In the genomic region with DNA sequence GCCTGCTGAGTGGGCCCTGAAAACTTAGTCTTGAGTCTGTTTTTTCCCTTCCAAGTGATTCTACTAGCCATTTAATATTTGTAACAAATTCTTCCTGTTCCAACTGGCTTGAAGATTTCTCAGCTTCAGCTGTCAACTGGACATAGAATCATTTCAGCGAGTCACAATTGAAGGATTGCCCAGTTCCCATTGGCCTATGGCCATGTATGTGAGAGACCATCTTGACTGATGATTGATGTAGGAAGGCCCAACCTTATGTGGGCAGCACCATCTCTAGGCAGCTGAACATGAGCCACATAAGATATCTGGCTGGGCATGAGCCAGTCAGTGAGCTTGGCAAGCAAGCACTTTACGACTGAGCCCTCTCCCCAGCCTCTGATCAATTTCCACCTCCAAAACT, we compare ENCODE assay signal across 19 mouse cellular contexts. TPM values are rescaled to one million over a fixed set of nuclear protein-coding genes. Genes with fewer than 3 reads are reported as not detected.
A peak's percentile ranks its signal among the peaks of the same experiment; 100 is the strongest.
DNase-seq lines count a peak whose midpoint lies in the region; ATAC-seq and TF ChIP-seq lines count a peak whose summit lies in the region.
"Had no signal": no experiment of that assay in that cellular context is flagged by ENCODE, and none has a peak within 500 bp of the region (broad histone marks: within the 10 kb centered on the region; RNA-seq: fewer than 3 reads in every experiment).

No protein-coding gene starts in this region.

- H3K9ac ChIP-seq in forebrain, postnatal 0 days: no peak overlapping the region
- no peak overlapping the region for H3K9ac ChIP-seq in forebrain, embryonic 13.5 days
- no peak overlapping the region for H3K9ac ChIP-seq in lung, postnatal 0 days (replicated peaks; ENCODE audit: low read depth)
- H3K9ac ChIP-seq: forebrain, embryonic 12.5 days; lung, embryonic 14.5 days had no signal

- no peak for TF ChIP-seq EP300 in lung, postnatal 0 days (IDR thresholded peaks at IDR 0.05)

- no peak overlapping the region for H3K4me2 ChIP-seq in forebrain, postnatal 0 days (ENCODE audit: low read depth)
- no peak overlapping the region for H3K4me2 ChIP-seq in forebrain, embryonic 13.5 days
- no peak overlapping the region for H3K4me2 ChIP-seq in lung, postnatal 0 days (replicated peaks; ENCODE audit: low read depth, low read length)
- H3K4me2 ChIP-seq: forebrain, embryonic 12.5 days; lung, embryonic 14.5 days had no signal

- no peaks in the 10 kb centered on the region for H3K27me3 ChIP-seq in forebrain, postnatal 0 days (ENCODE audit: insufficient read depth, low read length)
- H3K27me3 ChIP-seq in forebrain, embryonic 13.5 days: no peaks in the 10 kb centered on the region
- no peaks in the 10 kb centered on the region for H3K27me3 ChIP-seq in lung, postnatal 0 days (replicated peaks; ENCODE audit: insufficient read depth, low read length)
- H3K27me3 ChIP-seq: forebrain, embryonic 12.5 days had no signal

- intact Hi-C loops in heart, postnatal 36 days (cut with DNase I): no loop called here

- DNase-seq in forebrain, postnatal 0 days: peak; percentile 29
- DNase-seq in lung, postnatal 25 days (ENCODE audit: low spot score): peak; percentile 1
- DNase-seq in lung, postnatal 0 days (ENCODE audit: low spot score): no peak
- peak; percentile 8 for DNase-seq in brain, embryonic 14.5 days (ENCODE audit: low read depth)
- peak; percentile 24 to 33 for DNase-seq in heart, postnatal 36 days
- DNase-seq in layer of hippocampus, postnatal 25 days (ENCODE audit: extremely low spot score in 1 of 2, low spot score in 1 of 2): no peak
- no peak for DNase-seq in urinary bladder, postnatal 14 days (ENCODE audit: low spot score)
- DNase-seq: adrenal gland, adult 8-10 months; kidney, adult 2 months; kidney, postnatal 36 days; liver; lung, embryonic 14.5 days; right cerebral cortex, adult 18-20 months; thymus, postnatal 4 days had no signal

- H3K4me1 ChIP-seq in forebrain, postnatal 0 days (ENCODE audit: insufficient read depth): no peaks in the 10 kb centered on the region
- no peaks in the 10 kb centered on the region for H3K4me1 ChIP-seq in forebrain, embryonic 13.5 days
- H3K4me1 ChIP-seq in lung, postnatal 0 days (ENCODE audit: insufficient read depth, low read depth, low read length): no peaks in the 10 kb centered on the region
- H3K4me1 ChIP-seq: forebrain, embryonic 12.5 days; hindbrain, embryonic 10.5 days had no signal

- 72% methylated on average over 2 of the region's 2 CpGs for WGBS in forebrain, postnatal 0 days
- WGBS in forebrain, embryonic 13.5 days: 93% methylated on average over 2 of the region's 2 CpGs
- WGBS in lung, postnatal 0 days: 79% methylated on average over 2 of the region's 2 CpGs

- H3K27ac ChIP-seq in forebrain, postnatal 0 days (ENCODE audit: low read depth, low read length): no peak overlapping the region
- no peak overlapping the region for H3K27ac ChIP-seq in forebrain, embryonic 13.5 days
- no peak overlapping the region for H3K27ac ChIP-seq in lung, postnatal 0 days (ENCODE audit: low read length)
- H3K27ac ChIP-seq: forebrain, embryonic 12.5 days; hindbrain, embryonic 10.5 days had no signal

- no peak for ATAC-seq in forebrain, postnatal 0 days
- ATAC-seq in forebrain, embryonic 13.5 days: no peak
- no peak for ATAC-seq in lung, postnatal 0 days
- ATAC-seq: CD4-positive, CD25-positive, alpha-beta regulatory T cell, adult 4 months had no signal

- no peaks in the 10 kb centered on the region for H3K9me3 ChIP-seq in forebrain, postnatal 0 days (ENCODE audit: low read length)
- H3K9me3 ChIP-seq in forebrain, embryonic 13.5 days (replicated peaks): no peaks in the 10 kb centered on the region
- no peaks in the 10 kb centered on the region for H3K9me3 ChIP-seq in lung, postnatal 0 days (ENCODE audit: low read length)
- H3K9me3 ChIP-seq: forebrain, embryonic 12.5 days; hindbrain, embryonic 10.5 days had no signal

- H3K36me3 ChIP-seq in forebrain, postnatal 0 days (ENCODE audit: insufficient read depth): no peaks in the 10 kb centered on the region
- H3K36me3 ChIP-seq in forebrain, embryonic 13.5 days (ENCODE audit: poor library complexity, severe bottlenecking): no peaks in the 10 kb centered on the region
- H3K36me3 ChIP-seq in lung, postnatal 0 days (ENCODE audit: insufficient read depth, low read length): no peaks in the 10 kb centered on the region
- H3K36me3 ChIP-seq: forebrain, embryonic 12.5 days; hindbrain, embryonic 10.5 days had no signal

- TF ChIP-seq CTCF in forebrain, postnatal 0 days (IDR thresholded peaks at IDR 0.05; ENCODE audit: low read depth): no peak
- TF ChIP-seq CTCF in lung, postnatal 0 days (IDR thresholded peaks at IDR 0.05): no peak
- no peak for TF ChIP-seq CTCF in brain, embryonic 14.5 days (IDR thresholded peaks at IDR 0.05; ENCODE audit: borderline replicate concordance, extremely low read depth, insufficient read depth, insufficient read length)

- no peak overlapping the region for H3K4me3 ChIP-seq in forebrain, postnatal 0 days (ENCODE audit: low read depth, low read length)
- H3K4me3 ChIP-seq in forebrain, embryonic 13.5 days: no peak overlapping the region
- H3K4me3 ChIP-seq in lung, postnatal 0 days (ENCODE audit: low read depth, low read length): no peak overlapping the region
- H3K4me3 ChIP-seq: forebrain, embryonic 12.5 days; hindbrain, embryonic 10.5 days had no signal

- TF ChIP-seq POLR2A in brain, embryonic 14.5 days (IDR thresholded peaks at IDR 0.05; ENCODE audit: borderline replicate concordance, extremely low read depth, insufficient read depth, insufficient read length, poor library complexity, severe bottlenecking): no peak

RNA-seq across cellular contexts. Expression of a gene that starts 42.3 kb away (rescaled TPM):
- 9.5 and 12.8 TPM in 2 replicates for total RNA-seq in forebrain, postnatal 0 days (2014; rRNA removed)
- 4.8 and 5.6 TPM in 2 replicates for polyA plus RNA-seq in forebrain, postnatal 0 days (2015; fragmentation: Nextera tagmentation; extraction: Ambion mirVana)
- 4.5 and 4.7 TPM in 2 replicates for polyA plus RNA-seq in forebrain, embryonic 13.5 days (2015; fragmentation: Nextera tagmentation; extraction: Ambion mirVana)
- polyA plus RNA-seq in lung, postnatal 0 days (2015; fragmentation: Nextera tagmentation; extraction: Ambion mirVana): 4.7 TPM in 2 replicates
- 7.5 and 8.5 TPM in 2 replicates for polyA plus RNA-seq in brain, embryonic 14.5 days (2012; rRNA removed)
- 10 to 100 TPM; 24.0 to 35.0 TPM for total RNA-seq in heart, postnatal 36 days (2021)
- 10 to 100 TPM; 15.5 to 17.8 TPM for total RNA-seq in layer of hippocampus, postnatal 25 days (2021)
- polyA plus RNA-seq: G1E had no signal

Comparison
In these comparisons a context has a peak if more than half of its experiments do, and no peak if none do; other contexts are left out.
1. DNase-seq: peak in forebrain, postnatal 0 days (single experiment), lung, postnatal 25 days (single experiment), brain, embryonic 14.5 days (single experiment) and heart, postnatal 36 days (2 of 2); none in lung, postnatal 0 days (single experiment), layer of hippocampus, postnatal 25 days (0 of 2) and urinary bladder, postnatal 14 days (single experiment).